Mouse (Mus musculus) layer of hippocampus, adult 2 months (tissue): ENCODE results near the gene Rab43. TPM values are rescaled to one million over a fixed set of nuclear protein-coding genes. Genes with fewer than 3 reads are reported as not detected.
A peak's percentile ranks its signal among the peaks of the same experiment; 100 is the strongest.

Source experiments
- DNase-seq, 2 experiments: peaks; one replicate each; pipeline ENCODE4 v3.0.0; 2022; ENCODE audit warnings: low spot score in 2 of 2
- H3K27ac ChIP-seq: fragments of 200-600 bp; 2 replicates; pipeline ENCODE4 v1.8.1; 2022
- H3K4me3 ChIP-seq: fragments of 200-600 bp; 2 replicates; pipeline ENCODE4 v1.8.1; 2022; ENCODE audit warnings: mild to moderate bottlenecking
- CTCF ChIP-seq: fragments of 200-600 bp; conservative IDR thresholded peaks from 2 replicates; pipeline ENCODE4 v1.8.1; 2022; ENCODE audit warnings: antibody characterized with exemption, mild to moderate bottlenecking, moderate library complexity
- long read RNA-seq, 2 experiments: library from polyadenylated mRNA; stranded (forward); transcript quantifications; one replicate each; pipeline ENCODE4 v2.0.0; 2021; ENCODE audit warnings: borderline mapping rate in 2 of 2
- total RNA-seq, 2 experiments: library from RNA; stranded (reverse); gene quantifications; 2 replicates each; pipeline ENCODE4 v1.2.3; 2021

Gene Rab43
- 10 to 100 TPM; 10.7 to 15.5 TPM for total RNA-seq
- long read RNA-seq, experiment 1, result 0 reads
- long read RNA-seq, experiment 2, full-length matches to known transcripts, result 3 of 4 reads
- long read RNA-seq, experiment 2, partial matches to known transcripts, result 0 of 4 reads
- long read RNA-seq, experiment 2, other reads (novel, unspliced or antisense), result 1 of 4 reads

GRCm38 (mm10) chr6:87811675-87812338, at the start of gene Rab43:
Gene Rab43 (minus strand): TSS chr6:87812164.
- peak; percentile 56 for TF ChIP-seq CTCF
- Histone ChIP-seq H3K27ac (peak within 1 kb of the TSS; percentile 91), H3K4me3 (peak within 1 kb of the TSS; percentile 86)
- peak; percentile 86 to 91 for DNase-seq

GRCm38 (mm10) chr6:87857071-87857470, 45.1 kb upstream of the Rab43 start:
- no peak for DNase-seq
- H3K4me3 ChIP-seq, result no peak overlapping the region
- TF ChIP-seq CTCF, result no peak
- peak overlapping the region; percentile 39; the same call in 1 of the 2 replicates for H3K27ac ChIP-seq

- H3K4me3 ChIP-seq, result no peak overlapping the region
- TF ChIP-seq CTCF, result no peak
- no peak overlapping the region for H3K27ac ChIP-seq
- DNase-seq, result no peak
Observed at GRCm38 (mm10) chr6:87853446-87853845, 41.5 kb upstream of the Rab43 start.

GRCm38 (mm10) chr6:87851871-87852270, 39.9 kb upstream of the Rab43 start:
- no peak for DNase-seq
- Histone ChIP-seq H3K27ac (no peak overlapping the region), H3K4me3 (no peak overlapping the region)
- no peak for TF ChIP-seq CTCF

- peak within 1 kb of the TSS; percentile 77 for H3K4me3 ChIP-seq
- peak within 1 kb of the TSS; percentile 98 for H3K27ac ChIP-seq
- peak; percentile 97 to 98 for DNase-seq
- no peak for TF ChIP-seq CTCF
Observed at GRCm38 (mm10) chr6:87850900-87851614, 39.1 kb upstream of the Rab43 start, which contains the start of gene Cnbp. Gene Cnbp (minus strand): TSS chr6:87851106.

GRCm38 (mm10) chr6:87850155-87850899, 38.4 kb upstream of the Rab43 start:
- no peak for TF ChIP-seq CTCF
- peak in 1 of 2 experiments; percentile 25 for DNase-seq
- Histone ChIP-seq H3K4me3 (peak overlapping the region; percentile 77), H3K27ac (peak overlapping the region; percentile 98)

- no peak for TF ChIP-seq CTCF
- peak overlapping the region; percentile 77 for H3K4me3 ChIP-seq
- peak overlapping the region; percentile 98 for H3K27ac ChIP-seq
- DNase-seq, result no peak
Observed at GRCm38 (mm10) chr6:87849780-87850154, 37.8 kb upstream of the Rab43 start.

- H3K27ac ChIP-seq, result no peak overlapping the region
- no peak for TF ChIP-seq CTCF
- DNase-seq, result no peak
- H3K4me3 ChIP-seq, result no peak overlapping the region
Observed at GRCm38 (mm10) chr6:87846813-87847212, 34.8 kb upstream of the Rab43 start.

- no peak overlapping the region for H3K27ac ChIP-seq
- H3K4me3 ChIP-seq, result no peak overlapping the region
- no peak for TF ChIP-seq CTCF
- DNase-seq, result no peak
Observed at GRCm38 (mm10) chr6:87845031-87845695, 33.2 kb upstream of the Rab43 start.

GRCm38 (mm10) chr6:87842254-87842653, 30.3 kb upstream of the Rab43 start:
- Histone ChIP-seq H3K4me3 (no peak overlapping the region), H3K27ac (no peak overlapping the region)
- TF ChIP-seq CTCF, result peak; percentile 58
- DNase-seq, result no peak

GRCm38 (mm10) chr6:87841635-87842034, 29.7 kb upstream of the Rab43 start:
- DNase-seq, result no peak
- no peak overlapping the region for H3K4me3 ChIP-seq
- no peak for TF ChIP-seq CTCF
- H3K27ac ChIP-seq, result no peak overlapping the region

- H3K4me3 ChIP-seq, result no peak overlapping the region
- DNase-seq, result no peak
- H3K27ac ChIP-seq, result peak overlapping the region; percentile 98; the same call in 1 of the 2 replicates
- no peak for TF ChIP-seq CTCF
Observed at GRCm38 (mm10) chr6:87839797-87840341, 27.9 kb upstream of the Rab43 start.
